Comparison of ENCODE assay signal across 8 mouse cellular contexts in the genomic region with DNA sequence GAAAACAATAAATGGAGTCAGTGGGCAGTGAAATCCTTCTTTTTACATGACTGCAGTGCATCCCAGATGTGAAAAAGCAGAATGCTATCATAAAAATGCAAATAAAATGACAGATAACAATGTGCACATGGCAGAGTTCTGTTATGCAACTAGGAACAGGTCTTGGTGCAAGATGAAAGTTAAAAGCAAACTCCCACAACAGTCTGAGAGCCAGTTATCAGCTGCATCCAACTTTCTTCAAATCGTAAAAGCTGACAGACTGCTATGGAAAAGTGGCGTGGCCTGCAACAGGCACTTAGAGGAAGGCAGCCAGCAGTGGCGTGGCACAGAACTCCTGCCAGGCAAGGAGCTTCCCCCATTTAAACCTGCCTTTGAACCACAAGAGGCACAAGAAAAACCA. TPM values are rescaled to one million over a fixed set of nuclear protein-coding genes. Genes with fewer than 3 reads are reported as not detected.
A peak's percentile ranks its signal among the peaks of the same experiment; 100 is the strongest.
DNase-seq lines count a peak whose midpoint lies in the region; ATAC-seq and TF ChIP-seq lines count a peak whose summit lies in the region.

No protein-coding gene starts in this region.

- ATAC-seq in megakaryocyte, adult 5-6 weeks (ENCODE audit: poor library complexity, severe bottlenecking), result no peak
- ATAC-seq in limb, embryonic 12.5 days (ENCODE audit: insufficient number of reproducible peaks, insufficient read depth, low FRiP score, low TSS enrichment, low read depth), result no peak
- no peak for ATAC-seq in stomach, embryonic 14.5 days (ENCODE audit: insufficient number of reproducible peaks, insufficient read depth, low FRiP score, low read depth)
- ATAC-seq in CD4-positive, CD25-positive, alpha-beta regulatory T cell, adult 4 months, result no peak

- H3K9ac ChIP-seq in limb, embryonic 12.5 days (replicated peaks), result no peak overlapping the region
- peak overlapping the region; percentile 93; the same call in 1 of the 2 replicates for H3K9ac ChIP-seq in stomach, embryonic 14.5 days (replicated peaks; ENCODE audit: low read depth, low read length)

- no peaks in the 10 kb centered on the region for H3K27me3 ChIP-seq in megakaryocyte, embryonic 14.5 days (replicated peaks)
- no peaks in the 10 kb centered on the region; the same call in 1 of the 2 replicates for H3K27me3 ChIP-seq in limb, embryonic 12.5 days
- H3K27me3 ChIP-seq in stomach, embryonic 14.5 days (ENCODE audit: control insufficient read depth, insufficient read depth, low read length), result no peaks in the 10 kb centered on the region

- H3K27ac ChIP-seq in embryonic fibroblast, embryonic 13.5 days (ENCODE audit: insufficient read depth, low read length), result no peak overlapping the region
- H3K27ac ChIP-seq in limb, embryonic 12.5 days, result no peak overlapping the region
- H3K27ac ChIP-seq in stomach, embryonic 14.5 days (ENCODE audit: low read length), result no peak overlapping the region

- TF ChIP-seq POLR2A in embryonic fibroblast, embryonic 13.5 days (IDR thresholded peaks at IDR 0.05; ENCODE audit: low read depth, low read length), result no peak

- peaks cover 62% of the 10 kb centered on the region for H3K4me1 ChIP-seq in megakaryocyte, embryonic 14.5 days
- H3K4me1 ChIP-seq in embryonic fibroblast, embryonic 13.5 days (ENCODE audit: control insufficient read depth, insufficient read depth, low read length), result peaks cover 6% of the 10 kb centered on the region
- H3K4me1 ChIP-seq in limb, embryonic 12.5 days (replicated peaks), result peaks cover 22% of the 10 kb centered on the region
- H3K4me1 ChIP-seq in stomach, embryonic 14.5 days (ENCODE audit: control insufficient read depth, insufficient read depth, low read length), result peaks cover 41% of the 10 kb centered on the region

- 16% methylated on average over 3 of the region's 3 CpGs for WGBS in limb, embryonic 12.5 days
- WGBS in stomach, embryonic 14.5 days, result 14% methylated on average over 3 of the region's 3 CpGs

- no peak for TF ChIP-seq CTCF in embryonic fibroblast, embryonic 13.5 days (IDR thresholded peaks at IDR 0.05; ENCODE audit: borderline replicate concordance, insufficient read depth, low read length)

- H3K4me3 ChIP-seq in megakaryocyte, embryonic 14.5 days (replicated peaks), result peak overlapping the region; percentile 99
- H3K4me3 ChIP-seq in embryonic fibroblast, embryonic 13.5 days (ENCODE audit: insufficient read depth, low read length), result peak overlapping the region; percentile 99
- H3K4me3 ChIP-seq in limb, embryonic 12.5 days (replicated peaks), result peak overlapping the region; percentile 84
- peak overlapping the region; percentile 99 for H3K4me3 ChIP-seq in stomach, embryonic 14.5 days (ENCODE audit: low read depth, low read length)

- H3K36me3 ChIP-seq in megakaryocyte, embryonic 14.5 days (replicated peaks; ENCODE audit: low read length), result peaks cover 30% of the 10 kb centered on the region
- no peaks in the 10 kb centered on the region for H3K36me3 ChIP-seq in limb, embryonic 12.5 days
- no peaks in the 10 kb centered on the region for H3K36me3 ChIP-seq in stomach, embryonic 14.5 days (ENCODE audit: control insufficient read depth, insufficient read depth, low read length)

- DNase-seq in urinary bladder, postnatal 4 days (ENCODE audit: low spot score in 2 of 2), result no peak
- no peak for DNase-seq in cerebellum, adult 9-11 months

- peak overlapping the region; percentile 92 for H3K4me2 ChIP-seq in limb, embryonic 12.5 days
- H3K4me2 ChIP-seq in stomach, embryonic 14.5 days (replicated peaks; ENCODE audit: low read depth, low read length), result peak overlapping the region; percentile 70

- H3K9me3 ChIP-seq in megakaryocyte, embryonic 14.5 days, result no peaks in the 10 kb centered on the region
- H3K9me3 ChIP-seq in limb, embryonic 12.5 days, result no peaks in the 10 kb centered on the region
- no peaks in the 10 kb centered on the region for H3K9me3 ChIP-seq in stomach, embryonic 14.5 days (ENCODE audit: control insufficient read depth, low read depth, low read length)

RNA-seq across cellular contexts. Expression of a gene that starts 2.0 kb away (rescaled TPM):
- 3.9 and 4.2 TPM in 2 replicates for polyA plus RNA-seq in megakaryocyte, embryonic 14.5 days (2012; ENCODE audit: insufficient read depth, low replicate concordance)
- total RNA-seq in megakaryocyte, adult 5-6 weeks (2015), result 67.7 and 93.8 TPM in 2 replicates
- total RNA-seq in megakaryocyte, adult 5-6 weeks (2017), result 56.5 and 69.6 TPM in 2 replicates
- polyA plus RNA-seq in embryonic fibroblast, embryonic 13.5 days (2011; ENCODE audit: insufficient read length, low read depth, missing spikeins), result 53.1 and 78.3 TPM in 2 replicates
- polyA plus RNA-seq in limb, embryonic 12.5 days (2016; fragmentation: Nextera tagmentation; extraction: Ambion mirVana), result 20.7 and 21.4 TPM in 2 replicates
- polyA plus RNA-seq in stomach, embryonic 14.5 days (2014; fragmentation: Nextera tagmentation; extraction: Ambion mirVana), result 95.5 and 98.3 TPM in 2 replicates
- 100 to 1,000 TPM in 1 of 2 experiments, 10 to 100 TPM in 1; 83.2 to 105 TPM for polyA plus RNA-seq in CD4-positive, CD25-positive, alpha-beta regulatory T cell, adult 4 months (2017; shearing (Covaris generic))
